Mouse (Mus musculus) embryo, embryonic 9.5 days (tissue): ENCODE measurements at regions not wholly inside any gene's neighbourhood (a gene's known extent, or its start where the extent isn't known, plus 50 kb on each side); places are given as distances from the start of the nearest gene placed in this dataset.

ENCODE experiments used
- DNase-seq: peaks from one replicate; pipeline ENCODE4 v3.0.0-alpha.2; 2017; ENCODE audit errors: extremely low spot score

- no peak for DNase-seq
Measured at GRCm38 (mm10) chr3:148659024-148659423, 331.3 kb downstream of the Adgrl2 start.

GRCm38 (mm10) chr3:148658368-148658767, 332.0 kb downstream of the Adgrl2 start:
- no peak for DNase-seq

DNA sequence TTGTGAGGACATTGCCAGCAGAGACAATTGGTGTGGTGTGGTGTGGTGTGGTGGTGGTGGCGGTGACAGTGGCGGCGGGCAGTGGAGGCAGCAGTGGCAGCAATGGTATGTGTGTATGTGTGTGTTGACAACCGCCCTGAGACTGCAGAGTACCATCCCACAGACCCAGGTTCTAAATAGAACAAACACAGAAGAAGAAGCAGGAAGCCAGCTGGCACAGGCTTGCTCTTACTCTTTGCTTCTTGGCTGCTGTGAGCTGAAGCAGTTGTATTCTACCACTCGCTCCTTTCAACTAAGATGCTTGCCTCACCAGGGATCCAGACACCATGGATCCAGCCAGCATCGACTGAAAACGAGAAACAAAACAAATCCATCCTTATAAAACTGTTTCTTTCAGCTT, 334.2 kb downstream of the Adgrl2 start:
- no peak for DNase-seq

- DNase-seq = no peak
Measured at GRCm38 (mm10) chr3:148650241-148650640, 340.1 kb downstream of the Adgrl2 start.

DNA sequence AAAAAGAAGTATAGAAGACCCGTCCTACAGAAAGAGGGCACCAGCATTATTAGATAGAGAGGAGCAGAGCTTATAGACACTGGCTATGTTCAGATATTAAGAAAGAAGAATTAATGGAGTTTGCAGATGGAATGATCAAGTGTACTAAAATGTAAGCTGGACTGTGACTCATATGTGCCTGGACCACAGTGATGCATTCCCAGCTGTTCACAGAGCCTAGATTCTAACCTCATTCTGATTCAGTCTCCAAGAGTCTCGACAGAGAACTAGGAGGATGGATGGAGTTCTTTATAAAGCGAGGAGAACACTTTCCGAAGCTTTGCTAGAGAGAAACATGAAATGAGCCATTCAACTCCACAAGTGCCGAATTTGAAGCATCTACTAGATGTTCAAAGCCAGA, 345.4 kb downstream of the Adgrl2 start:
- no peak for DNase-seq

- no peak for DNase-seq
Measured at GRCm38 (mm10) chr3:148641581-148641980, 348.8 kb downstream of the Adgrl2 start.

GRCm38 (mm10) chr3:148640680-148641101, 349.7 kb downstream of the Adgrl2 start:
- no peak for DNase-seq

DNA sequence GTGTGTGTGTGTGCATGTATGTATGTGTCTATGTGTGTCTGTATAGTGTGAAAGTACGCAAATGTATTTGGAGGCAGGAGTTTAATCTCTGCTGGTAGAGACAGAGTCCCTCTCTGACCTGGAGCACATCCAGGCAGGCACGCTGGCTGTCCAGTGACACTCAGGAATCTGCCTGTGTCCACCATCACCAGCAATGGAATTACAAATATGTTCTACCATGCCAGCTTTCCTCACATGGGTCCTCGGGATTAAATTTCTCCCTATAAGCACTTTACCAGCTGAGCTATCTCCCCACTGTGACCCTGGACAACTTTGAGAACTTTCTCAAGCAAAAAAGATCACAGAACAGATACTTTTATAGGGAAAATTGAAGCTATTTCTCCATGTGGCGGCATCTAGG, 355.3 kb downstream of the Adgrl2 start:
- no peak for DNase-seq

DNA sequence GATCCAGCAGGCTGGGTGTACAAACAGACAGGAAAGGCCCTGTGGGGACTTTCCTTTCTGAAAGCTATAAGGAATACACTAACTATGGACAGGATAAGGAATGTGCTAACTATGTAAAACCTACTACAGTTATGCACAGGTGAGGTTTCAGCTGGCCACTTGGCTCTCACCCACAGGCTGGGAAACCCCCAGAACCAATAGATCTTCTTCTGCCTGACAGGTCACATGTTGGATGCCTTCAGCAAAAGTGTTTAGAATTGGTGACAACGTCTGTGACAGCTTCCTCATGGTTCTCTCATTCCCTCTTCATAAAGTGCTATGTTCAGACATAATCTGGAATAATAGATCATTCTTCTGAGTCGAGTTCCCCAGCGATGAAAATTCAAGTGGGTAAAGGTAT, 356.0 kb downstream of the Adgrl2 start:
- no peak for DNase-seq

GRCm38 (mm10) chr3:148633291-148633690, 357.1 kb downstream of the Adgrl2 start:
- DNase-seq = no peak

- DNase-seq = no peak
Measured at GRCm38 (mm10) chr3:148632449-148632848, 357.9 kb downstream of the Adgrl2 start.

- no peak for DNase-seq
Measured at GRCm38 (mm10) chr3:148631415-148632192, 358.8 kb downstream of the Adgrl2 start.

- no peak for DNase-seq
Measured at GRCm38 (mm10) chr3:148630865-148631264, 359.5 kb downstream of the Adgrl2 start.

GRCm38 (mm10) chr3:148614971-148615671, 375.2 kb downstream of the Adgrl2 start:
- no peak for DNase-seq

- DNase-seq = no peak
Measured at GRCm38 (mm10) chr3:148613443-148613842, 376.9 kb downstream of the Adgrl2 start.

DNA sequence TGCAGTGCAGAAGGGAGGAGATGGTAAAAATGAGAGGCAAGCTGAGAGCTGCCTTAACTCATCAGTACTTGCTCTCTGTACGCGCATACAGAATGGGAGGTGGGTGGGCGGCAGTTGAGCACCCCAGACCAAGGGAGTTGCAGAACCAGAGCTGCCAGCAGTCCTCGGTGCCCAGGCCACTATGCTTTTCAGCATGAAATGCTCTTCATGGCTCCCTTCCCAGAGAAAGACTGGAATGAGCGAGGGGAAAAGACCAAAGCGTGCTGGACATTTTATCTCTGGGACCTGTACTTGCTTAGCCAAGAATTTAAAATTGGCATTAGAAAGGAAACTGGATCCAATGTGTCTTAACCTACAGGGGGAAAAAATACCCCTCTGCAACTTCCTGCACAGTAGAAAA, 387.1 kb downstream of the Adgrl2 start:
- DNase-seq = no peak

- DNase-seq = no peak
Measured at GRCm38 (mm10) chr3:148602730-148603255, 387.6 kb downstream of the Adgrl2 start.

- no peak for DNase-seq
Measured at GRCm38 (mm10) chr3:148595561-148595960, 394.8 kb downstream of the Adgrl2 start.

GRCm38 (mm10) chr3:148589556-148589955, 400.8 kb downstream of the Adgrl2 start:
- no peak for DNase-seq

DNA sequence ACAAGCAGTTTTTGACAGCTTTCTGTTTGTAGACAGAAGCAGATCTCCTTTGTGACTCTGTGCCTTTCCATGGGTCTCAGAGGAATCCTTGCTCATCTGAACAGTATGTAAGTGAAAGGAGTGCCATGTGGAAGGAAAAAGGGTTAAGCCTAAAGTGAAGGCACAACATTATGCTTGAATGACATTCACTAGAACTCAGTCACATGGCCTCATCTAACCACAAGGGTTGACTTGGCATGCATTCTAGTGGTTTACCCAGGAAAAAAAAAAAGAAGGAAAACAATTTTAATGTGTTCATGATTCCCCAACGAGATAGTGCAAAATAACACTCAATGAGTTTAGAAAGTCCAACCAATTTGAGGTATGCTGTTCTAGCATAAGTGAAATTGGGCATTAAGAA, 414.6 kb downstream of the Adgrl2 start:
- no peak for DNase-seq

- DNase-seq = no peak
Measured at GRCm38 (mm10) chr3:148572493-148572892, 417.9 kb downstream of the Adgrl2 start.

- DNase-seq = no peak
Measured at GRCm38 (mm10) chr3:148564716-148565115, 425.6 kb downstream of the Adgrl2 start.

- no peak for DNase-seq
Measured at GRCm38 (mm10) chr3:148561211-148561610, 429.1 kb downstream of the Adgrl2 start.
